Mouse (Mus musculus): ENCODE results near the gene Gm26992.

GRCm38 (mm10) chrX:103388131-103388530 lies 33.7 kb upstream of the Gm26992 start:
- TF ChIP-seq CTCF (IDR thresholded peaks at IDR 0.05; ENCODE audit: borderline replicate concordance, extremely low read depth, insufficient read depth, insufficient read length) (no peak), POLR2A (IDR thresholded peaks at IDR 0.05; ENCODE audit: borderline replicate concordance, extremely low read depth, insufficient read depth, insufficient read length, poor library complexity, severe bottlenecking) (no peak)

Data from brain, embryonic 14.5 days (tissue).